Mouse (Mus musculus) heart, adult 2 months (tissue): ENCODE results near the gene Alkbh3. TPM values are rescaled to one million over a fixed set of nuclear protein-coding genes. Genes with fewer than 3 reads are reported as not detected.

Experiments used
- DNase-seq, 2 experiments: peaks; one replicate each; pipeline ENCODE4 v3.0.0; 2021
- H3K27ac ChIP-seq: fragments of 200-600 bp; 2 replicates; pipeline ENCODE4 v1.8.1; 2022
- H3K27me3 ChIP-seq: fragments of 200-500 bp; 2 replicates; pipeline ENCODE4 v1.6.1; 2012; ENCODE audit warnings: mild to moderate bottlenecking, low read length, inconsistent platforms, mixed read lengths; ENCODE audit not compliant: control insufficient read depth, insufficient read depth
- H3K36me3 ChIP-seq: fragments of 200-500 bp; 2 replicates; pipeline ENCODE4 v1.6.1; 2012; ENCODE audit warnings: low read length, inconsistent platforms; ENCODE audit not compliant: control insufficient read depth, insufficient read depth
- H3K4me1 ChIP-seq: fragments of 200-500 bp; 2 replicates; pipeline ENCODE4 v1.6.1; 2011; ENCODE audit warnings: low read length; ENCODE audit not compliant: control insufficient read depth, insufficient read depth
- H3K4me3 ChIP-seq: fragments of 200-600 bp; 2 replicates; pipeline ENCODE4 v1.8.1; 2022
- H3K79me2 ChIP-seq: fragments of 200-500 bp; replicated peaks from 2 replicates; pipeline ENCODE4 v1.6.1; 2012; ENCODE audit warnings: mild to moderate bottlenecking, inconsistent platforms, low read length, moderate library complexity, mixed read lengths; ENCODE audit not compliant: control insufficient read depth, insufficient read depth
- H3K9ac ChIP-seq: fragments of 200-500 bp; 2 replicates; pipeline ENCODE4 v1.6.1; 2012; ENCODE audit warnings: low read depth, mild to moderate bottlenecking, control low read depth, inconsistent platforms, low read length, mixed read lengths
- CTCF ChIP-seq: fragments of 200-600 bp; IDR thresholded peaks from 2 replicates; pipeline ENCODE4 v1.8.1; 2022; ENCODE audit warnings: antibody characterized with exemption, mild to moderate bottlenecking, moderate library complexity
- EP300 ChIP-seq: fragments of 200-500 bp; IDR thresholded peaks from 2 replicates; pipeline ENCODE4 v1.6.1; 2011; ENCODE audit warnings: low read depth, low read length, control low read depth; ENCODE audit not compliant: insufficient read depth
- POLR2A ChIP-seq: fragments of 200-500 bp; IDR thresholded peaks from 2 replicates; pipeline ENCODE4 v1.6.1; 2011; ENCODE audit warnings: mild to moderate bottlenecking, low read depth, low read length, control low read depth; ENCODE audit not compliant: insufficient read depth
- WGBS: fragments of 180-500 bp; shearing (Covaris S2); methylation state at CpG from one replicate; pipeline ENCODE4 v1.1.7; 2018; 5-methylcytosine and 5-hydroxymethylcytosine counted together
- intact Hi-C: fragments of 180-260 bp; cut with DNase I; formaldehyde crosslinking; loops from one replicate; pipeline ENCODE4 v1.15.1; 2025
- polyA plus RNA-seq: library from polyadenylated mRNA; depleted of rRNA; stranded (reverse); fragments of >200 nt; gene quantifications from 2 replicates; pipeline ENCODE4 v1.2.3, GENCODE M21; 2012
- total RNA-seq, 2 experiments: library from RNA; stranded (reverse); gene quantifications; 2 replicates each; pipeline ENCODE4 v1.2.3; 2021

The Alkbh3 gene
- total and polyA plus RNA-seq, 3 experiments = 47.5 to 54.3 (median 53.5) TPM

DNA sequence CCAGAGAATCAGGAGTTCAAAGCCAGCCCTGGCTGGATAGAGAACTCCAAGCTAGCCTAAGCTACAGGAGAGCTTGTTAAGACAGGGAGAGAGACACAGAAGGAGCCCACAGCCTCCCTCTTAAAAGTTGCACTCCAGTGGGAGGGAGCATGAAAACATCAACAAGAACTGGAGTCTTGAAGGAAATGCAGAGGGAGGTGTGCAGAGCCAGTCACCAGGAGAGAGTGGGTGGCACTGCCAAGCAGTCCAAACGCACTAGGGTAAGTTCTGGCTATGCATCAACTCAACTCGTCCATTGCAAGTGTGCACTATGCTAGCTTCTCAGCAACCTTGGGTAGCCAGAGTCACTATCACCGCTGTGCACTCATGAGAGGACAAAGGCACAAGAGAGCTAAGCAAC lies 52.4 kb downstream of the Alkbh3 start:
- 71% methylated on average over 3 of the region's 3 CpGs for WGBS
- no peak overlapping the region for H3K4me3 ChIP-seq
- H3K4me1 ChIP-seq = peaks cover 6% of the 10 kb centered on the region
- no peaks in the 10 kb centered on the region for H3K79me2 ChIP-seq
- H3K9ac ChIP-seq = no peak overlapping the region
- no peak for TF ChIP-seq CTCF
- no peak for TF ChIP-seq EP300
- TF ChIP-seq POLR2A = no peak
- peaks cover 6% of the 10 kb centered on the region; the same call in 1 of the 2 replicates for H3K27me3 ChIP-seq
- DNase-seq = no peak
- H3K36me3 ChIP-seq = no peaks in the 10 kb centered on the region
- no peak overlapping the region for H3K27ac ChIP-seq
- intact Hi-C loops = loop anchor here (5.0 kb wide), 1 partner anchor 51 kb away; no protein-coding TSS in a partner anchor

GRCm38 (mm10) chr2:93957785-93958175 lies 52.8 kb downstream of the Alkbh3 start:
- peaks cover 6% of the 10 kb centered on the region; the same call in 1 of the 2 replicates for H3K27me3 ChIP-seq
- H3K4me3 ChIP-seq = no peak overlapping the region
- peaks cover 6% of the 10 kb centered on the region for H3K4me1 ChIP-seq
- no peaks in the 10 kb centered on the region for H3K36me3 ChIP-seq
- intact Hi-C loops = loop anchor here (2.0 to 5.0 kb wide), 2 partner anchors 45 to 50 kb away; no protein-coding TSS in a partner anchor
- H3K79me2 ChIP-seq = no peaks in the 10 kb centered on the region
- DNase-seq = no peak
- H3K27ac ChIP-seq = no peak overlapping the region
- whole genome bisulfite sequencing = 90% methylated on average over 8 of the region's 8 CpGs
- no peak for TF ChIP-seq POLR2A
- no peak for TF ChIP-seq CTCF
- no peak for TF ChIP-seq EP300
- H3K9ac ChIP-seq = no peak overlapping the region

DNA sequence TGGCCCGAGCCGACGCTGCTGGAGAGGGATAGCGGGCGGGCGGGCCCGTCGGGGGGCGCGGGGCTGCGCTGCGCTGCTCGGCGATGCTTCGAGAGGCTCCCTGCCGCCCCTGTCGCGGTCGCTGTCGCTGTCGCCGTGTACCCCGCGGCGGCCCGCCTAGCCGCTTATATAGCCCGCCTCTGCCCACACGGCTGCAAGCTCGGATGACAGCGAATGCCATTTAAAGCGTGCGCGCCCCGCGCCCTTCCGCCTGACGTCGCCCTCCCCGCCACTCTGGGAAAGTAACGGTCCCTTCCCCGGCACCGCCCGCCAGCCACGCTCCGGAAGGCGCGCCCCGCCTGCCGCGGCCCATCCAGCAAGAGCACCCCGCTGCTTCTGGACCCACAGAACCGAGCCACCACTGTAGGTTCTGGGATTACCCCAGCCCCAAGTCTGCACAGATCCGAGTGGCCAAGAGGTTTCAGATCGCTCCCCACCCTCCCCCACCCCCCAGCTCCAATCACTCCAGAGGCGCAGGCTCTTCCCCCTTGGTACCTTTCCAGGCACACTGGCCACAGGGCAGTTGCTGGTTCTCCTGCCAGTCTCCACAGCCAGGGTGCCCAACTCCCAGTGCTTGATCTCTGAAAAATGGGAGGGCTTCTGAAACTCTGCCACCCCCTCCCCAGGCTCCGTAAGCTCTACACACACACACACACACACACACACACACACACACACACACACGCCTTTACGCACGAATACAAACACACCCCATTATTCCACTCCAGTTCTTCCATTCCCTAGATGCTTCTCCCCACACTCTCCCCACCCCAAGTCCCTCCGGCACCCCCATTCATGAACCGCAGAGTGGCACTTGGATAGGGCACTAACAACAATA lies 53.5 kb downstream of the Alkbh3 start, which contains the start of gene Gm13889:
Gene Gm13889, minus strand, starts transcription at position 294 of the 877 bp plus-strand sequence.
- no peaks in the 10 kb centered on the region for H3K79me2 ChIP-seq
- peak within 1 kb of the TSS; percentile 69 for H3K9ac ChIP-seq
- H3K27ac ChIP-seq = peak within 1 kb of the TSS; percentile 65
- H3K36me3 ChIP-seq = no peaks in the 10 kb centered on the region
- intact Hi-C loops = loop anchor here (2.0 to 5.0 kb wide), 2 partner anchors 46 to 50 kb away; no protein-coding TSS in a partner anchor
- H3K4me1 ChIP-seq = peaks cover 6% of the 10 kb centered on the region
- H3K27me3 ChIP-seq = peaks cover 6% of the 10 kb centered on the region; the same call in 1 of the 2 replicates
- peak within 1 kb of the TSS; percentile 62 for H3K4me3 ChIP-seq
- TF ChIP-seq CTCF = no peak
- TF ChIP-seq POLR2A = 0 out of 2 replicates have a peak, but pooled peaks have one; percentile 12
- TF ChIP-seq EP300 = no peak
- DNase-seq = peak; percentile 78 to 84
- WGBS = 8% methylated on average over 61 of the region's 62 CpGs

- no peak for TF ChIP-seq EP300
- TF ChIP-seq CTCF = no peak
- no peak for TF ChIP-seq POLR2A
- Histone ChIP-seq H3K27me3 (peaks cover 6% of the 10 kb centered on the region; the same call in 1 of the 2 replicates), H3K27ac (peak overlapping the region; percentile 65), H3K4me1 (peaks cover 3% of the 10 kb centered on the region), H3K4me3 (peak overlapping the region; percentile 62), H3K36me3 (no peaks in the 10 kb centered on the region), H3K9ac (peak overlapping the region; percentile 69), H3K79me2 (no peaks in the 10 kb centered on the region)
- intact Hi-C loops = loop anchor here (2.0 to 5.0 kb wide), 2 partner anchors 46 to 49 kb away; no protein-coding TSS in a partner anchor
- peak; percentile 66 to 73 for DNase-seq
- 1% methylated on average over 44 of the region's 44 CpGs for WGBS
Observed at GRCm38 (mm10) chr2:93956331-93956801, 54.2 kb downstream of the Alkbh3 start.

GRCm38 (mm10) chr2:93955886-93956285 lies 54.7 kb downstream of the Alkbh3 start:
- H3K4me1 ChIP-seq = peaks cover 3% of the 10 kb centered on the region
- WGBS = under 1% methylated on average over 31 of the region's 31 CpGs
- H3K27me3 ChIP-seq = peaks cover 6% of the 10 kb centered on the region; the same call in 1 of the 2 replicates
- no peak for DNase-seq
- intact Hi-C loops = loop anchor here (2.0 to 5.0 kb wide), 2 partner anchors 47 to 49 kb away; no protein-coding TSS in a partner anchor
- no peaks in the 10 kb centered on the region for H3K36me3 ChIP-seq
- peak overlapping the region; percentile 69 for H3K9ac ChIP-seq
- peak overlapping the region; percentile 65 for H3K27ac ChIP-seq
- no peaks in the 10 kb centered on the region for H3K79me2 ChIP-seq
- peak overlapping the region; percentile 62 for H3K4me3 ChIP-seq
- no peak for TF ChIP-seq CTCF
